Mouse (Mus musculus): Measurements from ENCODE around the gene Traf1.

Gene Traf1

GRCm38 (mm10) chr2:34940246-34940645 is 21.3 kb downstream of the Traf1 start:
- DNase-seq = no peak

GRCm38 (mm10) chr2:34938269-34939208 is 23.0 kb downstream of the Traf1 start:
- DNase-seq = peak; percentile 68

GRCm38 (mm10) chr2:34937460-34937859 is 24.1 kb downstream of the Traf1 start:
- no peak for DNase-seq

GRCm38 (mm10) chr2:34927320-34927719 is 34.3 kb downstream of the Traf1 start:
- no peak for DNase-seq

- DNase-seq = no peak
Measured at GRCm38 (mm10) chr2:34922729-34923128, 38.8 kb downstream of the Traf1 start.

- DNase-seq = peak; percentile 73
Measured at GRCm38 (mm10) chr2:34920144-34920543, 41.4 kb downstream of the Traf1 start.

- DNase-seq = peak; percentile 53
Measured at GRCm38 (mm10) chr2:34915103-34915502, 46.5 kb downstream of the Traf1 start.

- DNase-seq = no peak
Measured at GRCm38 (mm10) chr2:34914823-34915082, 46.8 kb downstream of the Traf1 start.

GRCm38 (mm10) chr2:34914069-34914822 is 47.3 kb downstream of the Traf1 start:
- peak; percentile 55 for DNase-seq

- DNase-seq = peak; percentile 84
Measured at GRCm38 (mm10) chr2:34913218-34914068, 48.1 kb downstream of the Traf1 start, which contains the start of gene Phf19. Gene Phf19 (minus strand): TSS chr2:34914026.

- DNase-seq = peak; percentile 69
Measured at GRCm38 (mm10) chr2:34912613-34913012, 49.0 kb downstream of the Traf1 start.

- DNase-seq = no peak
Measured at GRCm38 (mm10) chr2:34911871-34912270, 49.7 kb downstream of the Traf1 start.

- DNase-seq = no peak
Measured at GRCm38 (mm10) chr2:34909719-34910118, 51.9 kb downstream of the Traf1 start.

- DNase-seq = peak; percentile 47
Measured at GRCm38 (mm10) chr2:34906861-34907604, 54.5 kb downstream of the Traf1 start.

GRCm38 (mm10) chr2:34906426-34906825 is 55.1 kb downstream of the Traf1 start:
- no peak for DNase-seq

- peak; percentile 98 for DNase-seq
Measured at GRCm38 (mm10) chr2:34904849-34905542, 56.6 kb downstream of the Traf1 start.

GRCm38 (mm10) chr2:34903652-34904405 is 57.7 kb downstream of the Traf1 start:
- no peak for DNase-seq

GRCm38 (mm10) chr2:34903191-34903590 is 58.4 kb downstream of the Traf1 start:
- no peak for DNase-seq

GRCm38 (mm10) chr2:34902731-34903130 is 58.8 kb downstream of the Traf1 start:
- no peak for DNase-seq

GRCm38 (mm10) chr2:34901726-34902125 is 59.8 kb downstream of the Traf1 start:
- DNase-seq = no peak

GRCm38 (mm10) chr2:34900412-34900811 is 61.2 kb downstream of the Traf1 start:
- no peak for DNase-seq
